Mouse (Mus musculus) midbrain, embryonic 13.5 days (tissue): ENCODE measurements around the gene Rbmx2. TPM values are rescaled to one million over a fixed set of nuclear protein-coding genes. Genes with fewer than 3 reads are reported as not detected.

Experiments
- polyA plus RNA-seq: library from polyadenylated mRNA; unstranded; fragments of >200 nt; fragmentation: Nextera tagmentation; extraction: Ambion mirVana; gene quantifications from 2 replicates; pipeline ENCODE4 v1.2.1, GENCODE M21; 2015

The Rbmx2 gene
- polyA plus RNA-seq, 1 experiment from 2014 or later = 25.2 TPM

Other genes starting within 250 kb of the Rbmx2 start
- gene Elf4, start 231.9 kb upstream of the Rbmx2 start, polyA plus RNA-seq = 0.46 and 0.77 TPM in 2 replicates
- gene Aifm1, start 181.4 kb upstream of the Rbmx2 start, polyA plus RNA-seq = 45.3 and 46.3 TPM in 2 replicates
- 74.5 and 83.7 TPM in 2 replicates for gene Rab33a, start 175.7 kb upstream of the Rbmx2 start, polyA plus RNA-seq
- gene Zfp280c, start 100.5 kb upstream of the Rbmx2 start, polyA plus RNA-seq = 12.4 and 14.4 TPM in 2 replicates
- gene Slc25a14, start 71.6 kb upstream of the Rbmx2 start, polyA plus RNA-seq = 40.2 and 43.9 TPM in 2 replicates
- not detected in 2 replicates for gene Gpr119, start 20.5 kb upstream of the Rbmx2 start, polyA plus RNA-seq
- not detected in 2 replicates for gene Gm595, start 182.7 kb downstream of the Rbmx2 start, polyA plus RNA-seq